Mouse (Mus musculus): ENCODE measurements at regions not wholly inside any gene's neighbourhood (a gene's known extent, or its start where the extent isn't known, plus 50 kb on each side); places are given as distances from the start of the nearest gene placed in this dataset.

DNA sequence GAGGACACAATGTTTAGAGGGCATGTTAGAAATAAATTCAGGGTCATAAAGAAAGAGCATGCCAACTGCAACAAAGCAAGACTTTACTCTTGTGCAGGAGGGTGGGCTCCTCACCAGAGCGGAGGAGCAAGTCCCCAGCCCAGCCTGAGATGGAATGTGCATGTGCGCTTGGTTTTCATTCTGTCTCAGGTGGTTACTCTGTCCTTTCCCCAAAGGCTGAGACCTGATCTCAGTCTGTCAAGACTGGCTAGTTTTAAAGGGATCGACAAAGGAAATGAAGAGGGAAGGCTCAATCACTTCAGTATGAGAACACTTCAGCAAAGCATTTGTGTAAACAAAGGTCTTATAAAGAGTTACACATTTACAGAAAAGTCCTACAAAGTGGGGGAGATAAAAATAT is 362.5 kb downstream of the Gja1 start:
- Histone ChIP-seq H3K79me2 (ENCODE audit: control insufficient read depth, insufficient read depth, low read length, poor library complexity) (no peaks in the 10 kb centered on the region), H3K9me3 (replicated peaks; ENCODE audit: insufficient read depth, low read length) (no peaks in the 10 kb centered on the region), H3K4me3 (ENCODE audit: control insufficient read depth in 1 of 2, insufficient read depth in 1 of 2, low read depth in 2 of 2, low read length in 2 of 2) (no peak overlapping the region), H3K27ac (ENCODE audit: control insufficient read depth, low read depth, low read length) (no peak overlapping the region), H3K4me1 (ENCODE audit: control insufficient read depth in 1 of 2, insufficient read depth in 2 of 2, low read length in 2 of 2) (no peaks in the 10 kb centered on the region), H3K9ac (ENCODE audit: control insufficient read depth, low read depth, low read length, poor library complexity, severe bottlenecking) (no peak overlapping the region), H3K36me3 (ENCODE audit: control insufficient read depth in 1 of 2, insufficient read depth in 2 of 2, low read length in 2 of 2) (no peaks in the 10 kb centered on the region), H3K27me3 (ENCODE audit: control insufficient read depth in 1 of 2, insufficient read depth in 2 of 2, low read length in 2 of 2) (no peaks in the 10 kb centered on the region)
- no peak for TF ChIP-seq ELF1 (IDR thresholded peaks at IDR 0.05; ENCODE audit: low read depth, low read length)
- TF ChIP-seq E2F4 (IDR thresholded peaks at IDR 0.05; ENCODE audit: borderline replicate concordance, low read depth, low read length): no peak
- no peak for TF ChIP-seq BHLHE40 (IDR thresholded peaks at IDR 0.05; ENCODE audit: borderline replicate concordance, low read depth, low read length)
- TF ChIP-seq GATA1 (IDR thresholded peaks at IDR 0.05; ENCODE audit: low read depth, low read length): no peak
- TF ChIP-seq CHD2 (IDR thresholded peaks at IDR 0.05; ENCODE audit: low read length): no peak
- no peak for TF ChIP-seq ZNF384 (IDR thresholded peaks at IDR 0.05; ENCODE audit: low read depth, low read length)
- no peak for DNase-seq (ENCODE audit: low read depth, low spot score)

DNA sequence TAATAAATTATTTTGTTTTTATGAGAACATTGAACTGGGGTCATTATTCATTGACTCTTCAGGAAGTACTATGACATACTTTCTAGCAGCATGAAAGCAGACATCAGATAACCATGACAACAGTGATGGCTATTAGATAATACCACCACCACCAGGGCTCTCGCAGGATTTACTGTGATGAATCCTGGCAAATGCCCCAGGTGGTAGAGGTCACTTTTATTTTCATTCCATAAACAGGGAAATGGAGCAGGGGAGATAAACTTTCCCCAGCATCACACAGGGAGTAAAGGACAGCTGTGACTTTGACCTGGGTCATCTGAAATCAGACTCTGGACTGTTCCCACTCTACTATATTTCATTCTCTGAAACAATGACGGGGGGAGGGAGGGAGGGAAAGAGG is 375.0 kb downstream of the Gja1 start:
- Histone ChIP-seq H3K9ac (ENCODE audit: control insufficient read depth, low read depth, low read length, poor library complexity, severe bottlenecking) (no peak overlapping the region), H3K27me3 (ENCODE audit: control insufficient read depth in 1 of 2, insufficient read depth in 2 of 2, low read length in 2 of 2) (no peaks in the 10 kb centered on the region), H3K4me3 (ENCODE audit: control insufficient read depth in 1 of 2, insufficient read depth in 1 of 2, low read depth in 2 of 2, low read length in 2 of 2) (no peak overlapping the region), H3K9me3 (replicated peaks; ENCODE audit: insufficient read depth, low read length) (no peaks in the 10 kb centered on the region), H3K27ac (ENCODE audit: control insufficient read depth, low read depth, low read length) (no peak overlapping the region), H3K4me1 (ENCODE audit: control insufficient read depth in 1 of 2, insufficient read depth in 2 of 2, low read length in 2 of 2) (no peaks in the 10 kb centered on the region), H3K36me3 (ENCODE audit: control insufficient read depth in 1 of 2, insufficient read depth in 2 of 2, low read length in 2 of 2) (no peaks in the 10 kb centered on the region), H3K79me2 (ENCODE audit: control insufficient read depth, insufficient read depth, low read length, poor library complexity) (no peaks in the 10 kb centered on the region)
- TF ChIP-seq GABPA (IDR thresholded peaks at IDR 0.05; ENCODE audit: low read depth, low read length): no peak
- no peak for DNase-seq (ENCODE audit: low read depth, low spot score)

DNA sequence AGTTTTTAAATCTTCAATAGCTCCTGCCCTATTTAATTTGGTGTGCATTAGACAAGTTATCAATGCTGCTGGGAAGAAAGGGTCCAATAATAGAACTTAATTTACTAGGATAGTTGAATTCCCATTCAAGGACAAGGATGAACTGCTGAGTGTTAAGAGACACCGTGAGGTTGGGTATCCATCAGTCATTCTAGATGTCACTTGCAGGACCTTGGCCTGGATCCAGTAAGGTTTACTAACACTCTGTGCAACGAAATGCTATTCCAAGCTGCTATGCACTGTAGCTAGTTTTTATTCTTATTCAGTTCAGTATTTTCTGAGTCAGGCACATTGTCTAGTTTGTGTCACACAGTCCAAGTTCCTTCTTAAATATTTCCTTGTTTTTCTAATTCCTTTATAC is 376.4 kb downstream of the Gja1 start:
- Histone ChIP-seq H3K27ac (ENCODE audit: control insufficient read depth, low read depth, low read length) (no peak overlapping the region), H3K79me2 (ENCODE audit: control insufficient read depth, insufficient read depth, low read length, poor library complexity) (no peaks in the 10 kb centered on the region), H3K4me3 (ENCODE audit: control insufficient read depth in 1 of 2, insufficient read depth in 1 of 2, low read depth in 2 of 2, low read length in 2 of 2) (no peak overlapping the region), H3K4me1 (ENCODE audit: control insufficient read depth in 1 of 2, insufficient read depth in 2 of 2, low read length in 2 of 2) (no peaks in the 10 kb centered on the region), H3K9me3 (replicated peaks; ENCODE audit: insufficient read depth, low read length) (no peaks in the 10 kb centered on the region), H3K27me3 (ENCODE audit: control insufficient read depth in 1 of 2, insufficient read depth in 2 of 2, low read length in 2 of 2) (no peaks in the 10 kb centered on the region), H3K9ac (ENCODE audit: control insufficient read depth, low read depth, low read length, poor library complexity, severe bottlenecking) (no peak overlapping the region), H3K36me3 (ENCODE audit: control insufficient read depth in 1 of 2, insufficient read depth in 2 of 2, low read length in 2 of 2) (no peaks in the 10 kb centered on the region)
- TF ChIP-seq RCOR1 (IDR thresholded peaks at IDR 0.05; ENCODE audit: low read depth, low read length) (no peak), ETS1 (IDR thresholded peaks at IDR 0.05; ENCODE audit: low read depth, low read length) (no peak)
- no peak for DNase-seq (ENCODE audit: low read depth, low spot score)

DNA sequence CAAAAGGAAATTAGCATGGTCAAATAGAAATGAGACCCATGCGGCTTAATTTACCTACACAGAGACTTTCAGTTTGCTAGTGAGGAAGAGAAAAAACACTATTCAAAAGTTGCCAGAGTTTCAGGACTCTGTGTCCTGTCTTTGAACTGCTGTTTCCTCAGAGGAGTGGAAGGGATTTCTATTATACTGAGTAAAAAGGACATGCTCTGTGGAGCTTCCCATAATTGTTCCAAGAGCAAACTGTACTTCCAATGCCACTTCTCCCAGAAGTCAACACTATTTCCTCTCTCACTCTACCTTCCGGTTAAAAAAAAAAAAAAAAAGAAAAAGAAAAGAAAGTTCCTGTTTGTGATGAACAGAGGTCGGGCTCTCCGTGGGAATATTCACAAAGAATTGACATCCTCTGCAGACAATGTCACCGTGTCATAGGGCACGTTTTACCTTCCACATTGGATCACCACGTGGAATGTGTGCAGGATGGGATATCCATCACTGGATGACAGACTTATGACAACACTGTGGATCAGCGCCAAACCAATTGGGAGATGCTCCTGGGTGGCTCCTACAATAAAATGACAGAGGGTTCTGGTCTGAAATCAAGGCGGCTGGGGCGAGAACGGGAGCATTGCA is 377.5 kb downstream of the Gja1 start:
- H3K36me3 ChIP-seq (ENCODE audit: control insufficient read depth in 1 of 2, insufficient read depth in 2 of 2, low read length in 2 of 2): no peaks in the 10 kb centered on the region
- H3K4me1 ChIP-seq (ENCODE audit: control insufficient read depth in 1 of 2, insufficient read depth in 2 of 2, low read length in 2 of 2): no peaks in the 10 kb centered on the region
- no peak for DNase-seq (ENCODE audit: low read depth, low spot score)
- no peak overlapping the region for H3K27ac ChIP-seq (ENCODE audit: control insufficient read depth, low read depth, low read length)
- no peak overlapping the region for H3K9ac ChIP-seq (ENCODE audit: control insufficient read depth, low read depth, low read length, poor library complexity, severe bottlenecking)
- H3K9me3 ChIP-seq (replicated peaks; ENCODE audit: insufficient read depth, low read length): no peaks in the 10 kb centered on the region
- no peaks in the 10 kb centered on the region for H3K27me3 ChIP-seq (ENCODE audit: control insufficient read depth in 1 of 2, insufficient read depth in 2 of 2, low read length in 2 of 2)
- H3K79me2 ChIP-seq (ENCODE audit: control insufficient read depth, insufficient read depth, low read length, poor library complexity): no peaks in the 10 kb centered on the region
- H3K4me3 ChIP-seq (ENCODE audit: control insufficient read depth in 1 of 2, insufficient read depth in 1 of 2, low read depth in 2 of 2, low read length in 2 of 2): no peak overlapping the region
- TF ChIP-seq NRF1 (IDR thresholded peaks at IDR 0.05; ENCODE audit: insufficient read depth, low read depth, low read length, poor library complexity, severe bottlenecking): no peak
